Mouse (Mus musculus): ENCODE measurements around the gene Thap12.

Gene Thap12

GRCm38 (mm10) chr7:98698041-98698440 lies 4.9 kb upstream of the Thap12 start:
- no peak for DNase-seq

- DNase-seq, result no peak
These were observed 4.3 kb upstream of the Thap12 start for GRCm38 (mm10) chr7:98698590-98698989.

GRCm38 (mm10) chr7:98701771-98702170 lies 1.1 kb upstream of the Thap12 start:
- DNase-seq, result peak in 1 of 2 experiments; percentile 38

- DNase-seq, result peak in 1 of 2 experiments; percentile 48
These were observed 520 bp downstream of the Thap12 start for GRCm38 (mm10) chr7:98703365-98703881.

GRCm38 (mm10) chr7:98704276-98704675 lies 1.4 kb downstream of the Thap12 start:
- DNase-seq, result no peak

GRCm38 (mm10) chr7:98713661-98714060 lies 10.8 kb downstream of the Thap12 start:
- DNase-seq, result no peak

- no peak for DNase-seq
These were observed 14.5 kb downstream of the Thap12 start for GRCm38 (mm10) chr7:98717438-98717837.

- no peak for DNase-seq
These were observed 16.9 kb downstream of the Thap12 start for GRCm38 (mm10) chr7:98719761-98720160.

- DNase-seq, result no peak
These were observed 17.8 kb downstream of the Thap12 start for GRCm38 (mm10) chr7:98720731-98721130.

- DNase-seq, result no peak
These were observed 18.3 kb downstream of the Thap12 start for GRCm38 (mm10) chr7:98721172-98721571.

- no peak for DNase-seq
These were observed 18.7 kb downstream of the Thap12 start for GRCm38 (mm10) chr7:98721623-98722022.

- no peak for DNase-seq
These were observed 22.8 kb downstream of the Thap12 start for GRCm38 (mm10) chr7:98725686-98726195.

GRCm38 (mm10) chr7:98727986-98728385 lies 25.1 kb downstream of the Thap12 start:
- peak in 1 of 2 experiments; percentile 33 for DNase-seq

GRCm38 (mm10) chr7:98728499-98728898 lies 25.6 kb downstream of the Thap12 start:
- no peak for DNase-seq

GRCm38 (mm10) chr7:98729661-98730271 lies 26.9 kb downstream of the Thap12 start:
- DNase-seq, result peak; percentile 59 to 72

- DNase-seq, result no peak
These were observed 31.1 kb downstream of the Thap12 start for GRCm38 (mm10) chr7:98733958-98734357.

- DNase-seq, result peak; percentile 60 to 65
These were observed 32.0 kb downstream of the Thap12 start for GRCm38 (mm10) chr7:98734876-98735275.

- DNase-seq, result no peak
These were observed 34.1 kb downstream of the Thap12 start for GRCm38 (mm10) chr7:98736780-98737550.

- no peak for DNase-seq
These were observed 37.5 kb downstream of the Thap12 start for GRCm38 (mm10) chr7:98740363-98740762.

- peak; percentile 85 to 86 for DNase-seq
These were observed 40.4 kb downstream of the Thap12 start for GRCm38 (mm10) chr7:98743312-98743711.

GRCm38 (mm10) chr7:98750404-98750803 lies 47.5 kb downstream of the Thap12 start:
- DNase-seq, result peak in 1 of 2 experiments; percentile 28

- DNase-seq, result no peak
These were observed 49.8 kb downstream of the Thap12 start for GRCm38 (mm10) chr7:98752680-98753079.

GRCm38 (mm10) chr7:98756050-98756449 lies 53.1 kb downstream of the Thap12 start:
- DNase-seq, result peak in 1 of 2 experiments; percentile 37

GRCm38 (mm10) chr7:98756556-98756955 lies 53.7 kb downstream of the Thap12 start:
- no peak for DNase-seq

All from kidney, postnatal 4 days (tissue).